Mouse (Mus musculus) lung, embryonic 15.5 days (tissue): ENCODE results near the gene Gm20816. TPM values are rescaled to one million over a fixed set of nuclear protein-coding genes. Genes with fewer than 3 reads are reported as not detected.
"Not testable (repeated sequence)": the region's sequence is repeated elsewhere in the genome, so short reads cannot be mapped to it uniquely, and the experiment has no call there.

ENCODE experiments used
- ATAC-seq: fragments of 200-750 bp; cut with Nextera tagmentation; 2 replicates; pipeline ENCODE4 v1.8.0; 2017; ENCODE audit warnings: moderate number of reproducible peaks, borderline replicate concordance; ENCODE audit not compliant: low FRiP score, low TSS enrichment; ENCODE audit errors: extremely low read depth
- H3K27ac ChIP-seq: fragments of 300-500 bp; sonication (generic); 2 replicates; pipeline ENCODE4 v1.5.1; 2015; ENCODE audit warnings: moderate library complexity, mild to moderate bottlenecking, inconsistent platforms
- H3K27me3 ChIP-seq: fragments of 300-500 bp; sonication (generic); 2 replicates; pipeline ENCODE4 v1.6.1; 2015; ENCODE audit warnings: inconsistent platforms
- H3K36me3 ChIP-seq: fragments of 300-500 bp; sonication (generic); 2 replicates; pipeline ENCODE4 v1.6.1; 2015; ENCODE audit warnings: inconsistent platforms
- H3K4me1 ChIP-seq: fragments of 300-500 bp; sonication (generic); 2 replicates; pipeline ENCODE4 v1.6.1; 2015; ENCODE audit warnings: inconsistent platforms
- H3K4me2 ChIP-seq: fragments of 300-500 bp; sonication (generic); 2 replicates; pipeline ENCODE4 v1.6.1; 2015; ENCODE audit warnings: inconsistent platforms, mild to moderate bottlenecking, moderate library complexity
- H3K4me3 ChIP-seq: fragments of 300-500 bp; sonication (generic); 2 replicates; pipeline ENCODE4 v1.5.1; 2015; ENCODE audit warnings: mild to moderate bottlenecking, inconsistent platforms
- H3K9ac ChIP-seq: fragments of 300-500 bp; sonication (generic); 2 replicates; pipeline ENCODE4 v1.6.1; 2015; ENCODE audit warnings: inconsistent platforms
- H3K9me3 ChIP-seq: fragments of 300-500 bp; sonication (generic); 2 replicates; pipeline ENCODE4 v1.6.1; 2016; ENCODE audit warnings: inconsistent platforms
- WGBS: fragments of 180-500 bp; shearing (Covaris S2); methylation state at CpG from one replicate; pipeline ENCODE4 v1.1.7; 2015; 5-methylcytosine and 5-hydroxymethylcytosine counted together
- polyA plus RNA-seq: library from polyadenylated mRNA; unstranded; fragments of >200 nt; fragmentation: Nextera tagmentation; extraction: Ambion mirVana; gene quantifications from 2 replicates; pipeline ENCODE4 v1.2.1, GENCODE M21; 2015

Gm20816 gene
- polyA plus RNA-seq = not detected in 2 replicates

DNA sequence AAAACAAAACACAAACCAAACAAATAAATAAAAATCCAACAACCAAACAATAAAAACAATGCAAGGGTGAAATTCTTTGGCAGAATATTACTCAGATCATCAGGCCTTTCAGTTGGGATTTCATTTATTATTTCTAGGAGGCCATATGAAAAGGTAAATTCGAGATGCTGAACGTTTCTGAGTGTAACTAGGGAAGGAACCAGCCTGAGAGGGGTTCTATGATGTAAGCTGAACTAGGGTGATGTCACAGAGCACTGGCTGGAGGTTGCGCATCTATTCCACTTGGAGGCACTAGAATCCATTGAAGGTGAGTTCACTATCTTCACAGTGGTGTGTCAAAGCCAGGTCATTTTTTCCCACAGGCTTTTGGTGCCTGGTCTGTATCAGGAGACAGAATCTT lies at the start of gene Gm20816:
TSS of gene Gm20816 (plus strand) at position 301 of the 400 bp plus-strand sequence.
- not testable (repeated sequence) for H3K9me3 ChIP-seq, H3K27ac ChIP-seq, H3K36me3 ChIP-seq, ATAC-seq, H3K9ac ChIP-seq, H3K4me3 ChIP-seq, H3K4me2 ChIP-seq, H3K4me1 ChIP-seq, H3K27me3 ChIP-seq
- no CpG with 5 or more reads among the region's 3 CpGs for whole genome bisulfite sequencing

Other genes starting within 250 kb of the Gm20816 start
- gene Gm20937, start 243.1 kb upstream of the Gm20816 start, polyA plus RNA-seq = not detected in 2 replicates